Mouse (Mus musculus): ENCODE measurements at regions not wholly inside any gene's neighbourhood (a gene's known extent, or its start where the extent isn't known, plus 50 kb on each side); places are given as distances from the start of the nearest gene placed in this dataset.

DNA sequence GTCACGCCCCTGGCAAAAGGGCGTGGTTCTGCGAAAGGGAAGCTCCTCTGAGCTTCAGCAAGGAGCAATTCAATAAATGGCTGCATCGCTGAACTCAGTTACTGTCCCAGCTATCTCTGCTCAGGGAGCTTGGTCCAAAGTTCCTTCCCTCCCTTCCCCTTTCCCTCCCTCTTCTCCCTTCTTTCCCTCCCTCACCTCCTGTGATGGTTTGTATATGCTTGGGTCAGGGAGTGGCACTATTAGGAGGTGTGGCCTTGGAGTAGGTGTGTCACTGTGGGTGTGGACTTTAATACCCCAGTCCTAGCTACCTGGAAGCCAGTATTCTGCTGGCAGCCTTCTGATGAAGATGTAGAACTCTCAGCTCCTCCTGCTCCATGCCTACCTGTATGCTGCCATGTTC lies 120.5 kb downstream of the Erv3 start:
- DNase-seq (ENCODE audit: low read depth): no peak

DNA sequence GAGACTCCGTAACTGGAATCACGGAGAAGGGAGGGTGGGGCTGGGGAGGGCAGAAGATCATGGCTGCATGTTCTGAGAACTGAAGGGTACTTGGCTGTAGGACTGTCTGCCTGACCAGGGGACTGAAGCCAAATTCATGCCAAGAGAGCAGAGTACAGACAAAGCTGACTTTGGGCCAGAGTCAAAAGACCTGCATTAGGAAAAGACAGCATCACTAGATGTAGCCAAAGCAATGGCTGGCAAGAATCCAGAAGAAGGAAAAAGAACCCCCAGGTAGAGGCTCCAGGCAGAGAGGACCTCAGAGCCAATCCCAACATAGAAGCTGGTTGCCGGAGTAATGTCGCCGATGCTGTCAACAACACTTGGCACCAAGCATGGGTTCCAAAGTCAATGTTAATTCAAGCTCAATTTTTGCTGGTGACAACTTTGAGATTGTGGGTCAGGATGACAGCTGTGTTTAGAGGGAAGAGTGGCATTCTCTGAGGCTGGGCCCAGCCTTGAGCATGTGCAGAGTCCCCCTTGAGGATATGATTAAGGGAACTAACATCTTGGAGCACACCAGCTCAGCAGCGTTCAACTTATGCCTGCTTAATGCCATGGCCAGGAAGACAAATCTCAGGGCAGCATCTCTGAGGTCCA lies 124.7 kb downstream of the Erv3 start:
- DNase-seq (ENCODE audit: low read depth): no peak

DNA sequence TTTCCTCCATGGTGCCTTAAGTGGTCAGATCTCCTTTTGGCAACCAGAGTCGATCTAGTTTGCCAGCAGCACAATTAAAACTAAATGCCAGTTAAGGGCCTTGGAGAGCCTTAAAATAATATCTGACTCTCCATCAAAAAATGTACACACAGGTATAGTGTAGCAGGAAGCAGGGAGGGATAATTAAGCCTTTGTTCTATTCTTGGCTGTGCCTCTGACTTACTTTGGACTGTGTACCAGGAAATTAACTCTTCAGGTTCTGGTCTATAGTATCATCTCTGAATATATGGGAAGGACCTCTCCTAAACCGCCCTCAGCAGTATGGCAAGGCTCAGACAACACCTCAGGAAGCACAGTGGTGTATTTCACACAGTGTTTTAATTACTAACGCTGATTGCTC lies 133.0 kb downstream of the Erv3 start:
- DNase-seq (ENCODE audit: low read depth): no peak

DNA sequence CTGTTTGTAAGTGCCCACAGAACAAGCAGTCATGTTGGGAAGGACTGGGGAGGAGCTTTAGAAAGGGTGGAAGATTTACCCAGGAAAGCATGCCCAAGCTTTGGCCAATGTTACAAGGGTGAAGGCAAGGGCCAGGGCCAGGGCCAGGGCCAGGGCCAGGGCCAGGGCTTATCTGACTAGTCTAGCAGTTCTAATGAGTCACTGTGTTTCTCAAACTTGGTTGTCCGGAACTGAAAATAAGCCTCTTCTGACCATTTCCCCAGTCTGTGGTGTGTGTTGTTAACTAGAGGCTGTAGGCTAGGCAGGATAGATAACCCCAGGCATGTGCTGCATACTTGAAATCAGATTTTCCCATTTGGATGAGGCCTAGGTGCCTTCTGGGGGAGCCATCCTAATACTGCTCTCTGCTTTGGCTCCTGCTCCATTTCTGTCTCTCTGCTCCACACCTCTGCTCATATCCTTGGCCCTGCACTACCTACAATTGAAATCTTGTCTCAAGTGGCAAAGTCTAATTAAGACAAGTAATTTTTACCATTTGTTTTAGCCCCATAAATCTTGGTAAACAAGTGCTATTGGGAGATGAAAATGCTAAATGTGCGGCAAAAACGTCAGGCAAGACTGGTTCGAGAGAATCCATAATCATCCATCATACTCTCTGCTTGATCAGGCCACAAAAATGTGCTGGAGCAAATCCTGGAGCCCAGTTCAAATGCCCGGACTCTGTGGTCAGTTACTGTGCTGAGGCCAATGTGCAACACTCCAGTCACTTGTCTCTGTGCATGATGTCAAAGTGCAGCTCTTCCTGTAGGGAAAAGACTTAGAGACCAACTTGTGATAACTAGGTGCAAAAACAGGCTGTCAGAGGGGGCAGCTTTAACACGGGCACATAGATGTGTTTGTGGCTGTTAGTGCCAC lies 137.7 kb downstream of the Erv3 start:
- DNase-seq (ENCODE audit: low read depth): no peak

DNA sequence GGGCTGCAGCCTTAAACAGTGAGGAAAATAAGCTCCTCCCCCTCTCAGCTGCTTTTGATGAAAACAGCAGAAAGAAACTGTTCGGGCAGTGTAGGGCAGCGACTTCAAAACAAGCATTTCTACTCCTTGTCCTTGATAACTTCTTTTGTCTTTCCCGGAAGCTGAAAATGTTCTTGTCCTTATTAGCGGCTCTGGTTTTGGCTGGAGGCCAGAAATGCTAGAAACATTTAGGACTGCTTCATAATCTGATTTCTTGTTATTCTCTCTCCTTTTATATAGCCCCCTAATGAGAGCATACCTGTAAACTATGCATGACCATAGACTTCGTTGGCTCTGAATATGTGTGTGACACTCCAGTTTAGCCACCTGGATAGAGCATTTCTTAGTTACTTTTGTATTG lies 142.0 kb downstream of the Erv3 start:
- DNase-seq (ENCODE audit: low read depth): no peak

DNA sequence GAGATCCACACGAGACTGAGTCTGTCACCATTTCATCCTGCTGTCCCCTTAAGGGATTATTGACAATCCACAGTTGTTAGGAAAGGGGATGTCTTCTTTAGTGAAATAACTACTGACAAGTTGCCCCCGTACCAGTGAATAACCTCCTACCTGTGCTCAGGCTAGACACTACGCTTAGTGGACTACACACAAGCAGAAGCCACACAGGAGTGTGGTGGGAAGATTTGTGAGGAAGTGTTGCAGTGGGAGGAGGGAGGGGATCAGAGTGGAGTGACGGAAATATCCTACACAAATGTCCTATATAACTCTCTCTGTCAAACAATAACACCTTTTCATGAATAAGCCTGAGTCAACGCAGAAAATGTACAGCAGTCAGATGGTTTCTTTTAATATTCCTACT lies 142.7 kb downstream of the Erv3 start:
- DNase-seq (ENCODE audit: low read depth): no peak

DNA sequence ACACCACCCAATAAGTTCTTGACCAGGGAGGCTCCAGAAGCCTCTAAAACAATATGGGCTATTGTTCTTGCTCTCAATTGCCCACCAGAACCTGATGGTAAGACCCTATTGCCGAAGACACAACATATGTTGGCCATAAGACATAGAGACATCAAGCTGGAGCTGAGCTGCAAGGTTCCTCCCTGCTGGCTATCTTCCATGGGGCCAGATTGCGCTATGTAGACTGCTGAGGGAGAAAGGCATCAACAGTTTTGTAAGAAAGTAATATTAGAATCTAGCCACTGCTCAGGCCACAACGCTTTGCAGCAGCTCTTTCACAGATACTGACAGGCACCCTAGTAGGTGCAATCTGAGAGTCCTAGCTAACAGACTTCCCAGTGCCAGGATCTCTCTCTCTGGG lies 144.2 kb downstream of the Erv3 start:
- DNase-seq (ENCODE audit: low read depth): no peak

DNA sequence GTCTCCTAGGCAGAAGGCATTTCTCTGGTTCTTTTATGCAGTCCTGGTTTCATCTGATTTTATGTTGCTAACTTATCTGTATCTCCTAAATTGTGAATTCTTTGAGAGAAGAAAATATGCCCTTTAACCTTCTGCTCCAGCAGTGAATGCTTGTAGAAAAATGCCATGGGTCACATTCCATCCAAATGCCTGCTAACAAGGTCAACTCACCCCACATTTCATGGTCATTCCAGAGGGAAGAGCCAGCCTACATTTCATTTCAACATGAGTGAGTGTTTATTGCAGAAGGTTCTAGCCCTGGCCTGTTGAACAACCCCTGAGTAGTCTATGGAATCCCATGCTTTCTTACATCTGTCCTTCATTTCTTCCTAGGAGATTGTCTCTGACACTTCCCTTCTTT lies 147.7 kb downstream of the Erv3 start:
- no peak for DNase-seq (ENCODE audit: low read depth)

DNA sequence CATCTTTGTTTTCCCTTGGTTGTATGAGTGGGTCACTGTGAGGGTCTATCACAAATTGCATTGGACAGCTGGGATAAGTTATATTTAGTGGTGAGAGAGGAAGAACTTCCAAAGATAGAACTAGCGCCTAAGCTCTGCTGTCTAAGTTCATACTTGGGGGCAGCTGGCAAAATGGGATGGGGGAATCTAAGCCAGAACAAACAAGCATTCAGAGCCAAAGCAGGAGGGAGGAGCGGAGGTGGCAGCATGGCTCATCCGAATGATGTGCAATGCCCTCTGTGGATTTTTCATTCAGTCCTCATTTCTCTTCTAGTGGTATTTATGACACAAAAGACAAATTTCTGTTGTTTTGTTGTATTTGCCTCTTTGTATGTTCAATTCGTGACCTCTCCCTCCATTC lies 144.5 kb upstream of the Adra1d start:
- DNase-seq (ENCODE audit: low read depth): no peak

DNA sequence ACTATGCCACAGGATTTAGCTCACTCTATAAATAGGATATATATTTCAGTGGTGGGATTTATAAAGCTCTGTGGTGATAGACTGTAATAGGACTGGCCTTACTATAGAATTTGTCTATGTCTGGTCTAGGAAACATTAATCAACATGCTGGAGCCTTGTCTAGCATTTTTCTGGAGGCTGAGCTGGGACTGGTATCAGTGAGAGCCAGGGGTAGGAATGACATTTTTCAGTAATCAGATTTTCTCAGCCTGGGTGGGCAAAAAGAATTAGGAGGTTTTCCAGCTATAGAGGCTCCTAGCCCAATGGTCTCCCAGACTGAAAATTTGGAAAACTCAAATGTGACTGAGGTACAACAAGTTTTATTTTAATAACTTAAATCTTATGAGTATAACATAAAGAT lies 142.3 kb upstream of the Adra1d start:
- no peak for DNase-seq (ENCODE audit: low read depth)

DNA sequence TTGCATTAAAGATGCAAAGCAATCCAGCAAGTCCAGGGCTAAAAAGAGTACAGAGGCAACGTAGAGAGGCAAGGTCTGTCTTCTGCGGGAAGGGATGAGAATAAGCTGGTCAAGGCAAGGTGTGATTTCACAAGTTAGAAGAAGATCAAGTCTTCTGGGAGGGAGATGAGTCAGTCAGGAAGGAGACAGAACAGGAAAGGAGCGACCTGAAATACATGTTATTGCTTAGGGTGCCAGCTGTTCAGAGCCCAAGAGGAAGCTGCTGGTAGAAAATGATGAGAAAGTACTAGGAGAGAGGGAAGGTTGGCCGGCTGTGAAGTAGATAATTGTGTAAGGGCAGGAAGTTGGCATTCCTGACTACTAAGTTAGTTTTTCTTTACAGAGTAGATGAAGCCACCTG lies 140.1 kb upstream of the Adra1d start:
- no peak for DNase-seq (ENCODE audit: low read depth)

DNA sequence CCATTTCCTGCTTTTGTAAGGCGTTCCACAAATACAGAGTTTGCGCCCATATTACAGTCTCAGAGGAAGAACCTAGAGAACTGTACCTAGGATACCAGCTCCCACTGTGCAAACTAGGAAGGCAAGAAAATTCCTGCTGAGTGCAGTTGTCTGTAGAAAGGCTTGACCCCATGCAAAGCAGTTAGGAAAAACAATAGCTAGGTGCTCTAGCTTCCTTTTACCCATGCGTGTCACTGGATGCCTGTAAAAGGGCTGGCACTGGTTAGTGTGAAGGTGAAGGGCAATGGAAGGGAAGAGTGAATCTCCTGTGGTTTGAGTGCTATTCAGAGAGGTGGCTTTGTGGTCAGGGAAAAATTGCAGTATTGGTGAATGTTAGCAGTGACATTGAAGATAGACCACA lies 137.7 kb upstream of the Adra1d start:
- DNase-seq (ENCODE audit: low read depth): no peak

DNA sequence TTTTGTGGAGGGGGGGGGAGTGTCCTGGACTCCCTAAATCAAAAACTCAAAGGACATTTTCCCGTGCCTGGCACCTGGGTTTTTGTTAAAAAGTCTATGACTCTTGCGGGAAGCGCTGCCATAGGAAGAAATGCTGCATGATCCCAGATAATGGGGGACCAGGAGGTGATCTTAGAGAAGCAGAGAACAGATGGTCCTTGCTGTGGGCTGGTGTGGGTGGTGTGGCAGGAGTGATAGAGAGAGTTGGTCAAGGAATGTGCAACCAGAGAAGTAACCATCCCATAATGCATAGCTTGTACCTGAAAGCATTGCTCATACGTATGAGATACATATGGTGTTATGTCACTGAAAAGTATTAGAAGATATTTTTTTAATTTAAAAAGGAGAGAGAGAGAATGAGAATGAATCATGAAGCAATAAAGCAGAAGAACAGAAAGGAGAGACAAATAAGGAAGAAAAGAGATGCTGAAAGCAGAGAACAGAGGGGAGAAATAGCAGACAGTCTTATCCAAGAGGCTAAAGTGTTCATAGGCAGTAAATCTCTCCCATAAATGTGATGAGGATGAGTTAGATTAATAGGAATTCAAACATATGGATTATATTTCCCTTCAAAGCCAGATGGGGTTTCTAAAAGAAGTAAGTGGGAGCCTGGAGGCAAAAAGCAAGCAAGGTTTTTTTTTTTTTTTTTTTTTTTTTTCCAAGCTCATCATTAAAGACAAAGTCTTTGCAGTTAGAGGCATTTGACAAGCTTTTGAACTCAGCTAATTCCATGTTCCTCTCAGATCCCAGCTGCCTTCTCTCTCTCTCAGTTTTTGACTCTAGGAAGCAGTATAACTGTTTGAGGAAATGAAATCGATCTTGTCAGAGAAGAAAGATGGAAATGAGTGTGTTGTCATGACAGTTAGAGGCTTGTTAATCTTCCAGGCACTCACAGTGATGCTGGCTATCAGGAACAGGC lies 136.2 kb upstream of the Adra1d start:
- no peak for DNase-seq (ENCODE audit: low read depth)

DNA sequence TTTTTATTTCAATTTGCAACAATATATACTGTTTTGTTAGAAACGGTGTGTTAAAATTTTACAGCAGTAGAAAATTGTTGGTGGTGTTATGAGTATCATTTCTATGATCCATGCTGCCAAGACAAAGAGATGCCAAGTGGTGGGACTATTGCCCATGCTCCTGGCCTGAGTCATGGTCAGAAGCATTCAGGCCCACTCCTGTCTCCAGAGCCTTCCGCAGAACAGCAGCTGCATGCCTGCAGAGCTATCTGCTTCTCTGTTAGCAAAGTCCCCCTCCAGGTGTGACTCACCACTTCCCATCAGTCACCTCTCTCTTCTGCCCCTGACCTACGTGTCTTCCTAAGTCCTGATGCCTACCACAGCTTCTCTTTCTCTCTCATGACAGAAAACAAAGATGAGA lies 134.2 kb upstream of the Adra1d start:
- no peak for DNase-seq (ENCODE audit: low read depth)

DNA sequence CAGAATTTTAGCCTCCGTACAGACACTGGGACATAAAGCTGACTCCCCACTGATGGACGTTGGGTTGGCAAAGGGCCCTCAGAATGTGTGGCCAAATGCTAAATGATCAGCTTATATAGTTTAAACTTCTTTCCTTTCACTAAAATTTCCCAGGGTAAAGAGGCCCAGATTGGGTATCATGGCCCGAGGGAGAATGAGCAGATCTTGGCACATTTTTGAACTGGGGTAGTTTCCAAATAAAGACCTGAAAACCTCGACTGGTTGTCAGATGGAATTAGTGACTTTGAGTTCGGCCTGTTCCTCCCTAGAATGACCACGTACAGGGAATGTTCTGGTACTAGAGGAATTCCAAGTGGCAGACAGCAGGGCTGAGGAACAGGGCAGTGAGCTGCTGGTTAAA lies 127.9 kb upstream of the Adra1d start:
- DNase-seq (ENCODE audit: low read depth): no peak

DNA sequence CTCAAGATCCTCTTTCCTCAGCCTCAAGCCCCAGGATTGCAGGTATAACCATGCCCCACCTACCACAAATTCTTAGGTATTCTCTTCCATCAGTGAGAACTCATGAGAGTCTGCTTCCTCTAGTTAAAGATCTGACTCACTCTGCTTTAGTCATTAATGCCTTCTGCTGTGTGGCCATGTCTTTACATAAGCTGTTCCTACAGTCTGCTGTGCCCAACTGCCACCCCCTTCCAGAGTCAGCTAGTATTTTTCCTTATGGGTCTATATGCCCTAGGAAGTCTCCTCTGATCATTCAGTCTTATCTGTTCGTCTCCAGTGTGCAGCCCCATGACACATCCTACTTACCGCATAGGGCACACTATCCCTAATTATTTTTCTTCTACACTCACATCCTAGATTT lies 126.2 kb upstream of the Adra1d start:
- DNase-seq (ENCODE audit: low read depth): no peak

DNA sequence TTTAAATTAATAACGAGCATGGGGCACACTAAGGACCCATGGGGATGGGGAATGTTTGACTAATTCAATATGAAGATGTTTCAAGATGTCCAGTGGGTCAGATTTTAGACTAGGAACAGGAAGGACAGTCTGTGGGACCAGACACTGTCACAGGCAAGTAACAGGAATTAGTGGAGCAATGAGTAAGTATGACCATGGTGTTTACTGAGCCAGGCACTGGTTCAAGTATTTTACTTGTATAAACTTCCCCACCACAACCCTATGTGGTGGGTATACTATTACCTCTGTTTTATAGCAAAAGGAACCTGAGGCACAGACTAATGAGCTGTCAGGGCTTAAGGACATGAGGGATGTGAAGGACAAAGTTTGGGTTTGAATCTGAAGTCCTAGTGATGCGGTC lies 125.4 kb upstream of the Adra1d start:
- no peak for DNase-seq (ENCODE audit: low read depth)

DNA sequence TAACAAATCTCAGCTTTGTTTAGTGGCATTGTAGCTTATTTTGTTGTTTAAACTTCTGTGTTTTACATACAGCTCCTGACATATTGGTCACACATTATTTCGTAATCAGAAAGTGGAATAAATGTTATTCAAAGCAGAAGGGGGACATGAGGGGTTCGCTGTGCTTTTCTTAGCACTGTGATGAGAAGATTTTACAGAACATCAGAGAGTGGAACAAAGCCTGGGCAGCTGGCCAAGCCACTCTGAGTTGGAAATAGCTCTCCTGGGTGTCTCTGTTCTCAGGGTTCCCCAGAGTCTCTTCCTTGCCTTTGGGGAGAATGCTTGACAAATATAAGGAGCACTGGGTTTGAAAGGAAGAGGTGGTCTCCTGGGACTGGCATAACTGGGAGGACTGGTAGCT lies 124.7 kb upstream of the Adra1d start:
- DNase-seq (ENCODE audit: low read depth): no peak

DNA sequence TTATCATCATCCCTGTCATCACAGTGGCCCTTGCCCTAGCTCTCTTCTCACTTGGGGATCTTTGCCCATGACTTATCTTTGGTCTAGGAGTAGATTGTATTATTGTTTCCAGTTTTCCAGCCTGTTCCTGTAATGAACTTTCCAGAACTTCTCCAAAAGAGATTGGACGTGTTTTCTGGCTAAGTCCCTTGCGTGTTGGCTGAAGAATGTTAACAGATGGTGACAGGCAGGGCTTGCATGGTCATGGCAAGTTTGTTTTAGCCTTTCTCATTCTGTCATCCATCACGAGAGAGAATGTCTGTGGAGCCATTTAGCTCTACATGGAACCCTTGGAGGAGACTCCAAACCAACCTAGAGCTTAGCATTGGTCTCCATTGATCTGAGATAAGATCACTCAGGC lies 123.2 kb upstream of the Adra1d start:
- no peak for DNase-seq (ENCODE audit: low read depth)

DNA sequence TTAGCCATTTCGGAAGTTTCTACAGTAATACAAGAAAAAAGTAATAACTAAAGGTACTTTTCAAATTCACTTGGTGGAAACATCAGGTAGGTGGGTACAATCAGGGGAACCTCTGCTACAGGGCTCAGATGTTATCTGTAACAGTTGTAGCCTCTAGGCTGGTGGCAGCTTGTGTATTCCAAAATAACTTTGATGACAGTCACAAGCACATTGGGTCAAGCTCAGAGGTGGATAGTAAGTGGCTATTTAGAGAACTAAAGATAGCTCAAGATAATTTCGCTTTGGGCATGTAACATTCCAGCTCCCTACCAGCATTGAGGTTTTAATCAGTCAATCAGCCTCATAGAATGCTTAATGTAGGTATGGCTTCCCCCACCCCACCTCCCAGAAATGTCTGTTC lies 121.7 kb upstream of the Adra1d start:
- no peak for DNase-seq (ENCODE audit: low read depth)

DNA sequence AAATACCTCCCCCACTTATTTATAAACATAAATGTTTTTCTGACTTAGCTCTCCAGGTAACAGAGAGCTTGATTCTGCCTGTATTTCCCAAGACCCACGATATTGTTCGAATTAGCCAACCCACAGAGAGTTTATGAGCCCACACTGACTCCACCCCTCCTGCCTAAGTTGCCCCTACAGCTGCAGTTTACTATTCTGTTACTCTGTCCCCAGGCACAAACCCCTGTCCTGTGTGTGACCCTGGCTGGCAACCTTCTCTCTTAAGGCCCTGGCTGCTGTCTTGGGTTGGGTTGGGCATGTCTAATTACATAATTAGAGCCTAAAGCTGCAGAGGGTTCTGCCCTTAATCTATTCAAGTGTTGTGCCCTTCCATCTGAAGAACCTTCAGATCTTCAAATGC lies 116.4 kb upstream of the Adra1d start:
- no peak for DNase-seq (ENCODE audit: low read depth)

DNA sequence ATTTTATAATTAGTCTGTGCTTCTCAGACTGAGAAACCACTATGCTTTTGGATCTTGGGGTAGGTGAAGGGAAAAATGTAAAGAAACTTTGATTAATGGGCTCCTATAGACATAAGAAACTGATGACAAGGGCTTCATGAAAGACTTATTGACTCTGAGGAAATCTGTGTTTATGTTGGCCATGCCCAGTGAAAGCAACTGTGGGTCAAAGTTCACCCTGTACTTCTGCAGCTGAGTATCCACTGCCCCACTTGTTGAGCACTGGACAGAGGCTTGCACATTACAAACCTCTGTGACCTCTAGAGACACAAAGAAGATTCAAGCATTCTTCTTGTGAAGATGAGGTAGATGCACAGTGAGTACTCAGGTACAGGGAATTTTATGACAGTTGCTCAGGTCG lies 114.7 kb upstream of the Adra1d start:
- DNase-seq (ENCODE audit: low read depth): no peak

DNA sequence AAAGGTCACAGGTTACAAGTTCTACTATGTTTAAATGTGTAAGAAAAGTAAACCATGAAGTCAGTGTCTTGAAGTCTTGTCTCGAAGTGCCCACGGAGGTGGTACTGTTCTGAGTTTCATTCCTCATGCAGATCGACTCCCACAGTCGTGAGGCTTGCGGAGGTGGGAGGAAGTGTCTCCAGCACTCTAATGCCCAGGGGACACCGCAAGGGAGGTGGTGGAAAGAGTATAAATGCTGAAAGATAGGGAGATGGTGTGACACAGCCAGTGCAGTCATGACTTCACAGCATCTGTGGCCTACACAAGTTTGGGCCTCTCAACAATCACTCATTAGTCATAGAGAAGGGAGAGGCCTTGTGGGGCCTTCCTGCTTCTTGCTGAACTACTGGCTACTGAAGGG lies 112.8 kb upstream of the Adra1d start:
- no peak for DNase-seq (ENCODE audit: low read depth)

Measured in c-Kit-positive CD71-positive TER-119-negative erythroid progenitor cells, embryonic 14.5 days (primary cell).